Mouse (Mus musculus): Measurements from ENCODE around the gene Baiap2. TPM values are rescaled to one million over a fixed set of nuclear protein-coding genes. Genes with fewer than 3 reads are reported as not detected.

The Baiap2 gene
- polyA plus RNA-seq, 1 experiment from 2014 or later: 11.9 TPM

- no peak for ATAC-seq (ENCODE audit: insufficient read depth, low FRiP score, low TSS enrichment)
- no peak overlapping the region for H3K9ac ChIP-seq (ENCODE audit: low read length)
- H3K4me3 ChIP-seq (ENCODE audit: low read depth, low read length): no peak overlapping the region
- WGBS: 83% methylated on average over 5 of the region's 5 CpGs
- no peaks in the 10 kb centered on the region for H3K27me3 ChIP-seq (ENCODE audit: control insufficient read depth, insufficient read depth, low read length)
- no peaks in the 10 kb centered on the region for H3K4me1 ChIP-seq (ENCODE audit: control insufficient read depth, insufficient read depth, low read length)
- H3K4me2 ChIP-seq (ENCODE audit: low read depth): no peak overlapping the region
- H3K27ac ChIP-seq (ENCODE audit: low read depth, low read length): no peak overlapping the region
- H3K9me3 ChIP-seq (ENCODE audit: control insufficient read depth, low read length): no peaks in the 10 kb centered on the region
- H3K36me3 ChIP-seq (ENCODE audit: control insufficient read depth, insufficient read depth, low read length): peaks cover 2% of the 10 kb centered on the region; the same call in 1 of the 2 replicates
- no peak for DNase-seq (ENCODE audit: low spot score)
Measured at GRCm38 (mm10) chr11:120002041-120002440, 59.5 kb downstream of the Baiap2 start.

- H3K9me3 ChIP-seq (ENCODE audit: control insufficient read depth, low read length): no peaks in the 10 kb centered on the region
- H3K27me3 ChIP-seq (ENCODE audit: control insufficient read depth, insufficient read depth, low read length): no peaks in the 10 kb centered on the region
- no peak overlapping the region for H3K27ac ChIP-seq (ENCODE audit: low read depth, low read length)
- H3K36me3 ChIP-seq (ENCODE audit: control insufficient read depth, insufficient read depth, low read length): no peaks in the 10 kb centered on the region; the same call in 1 of the 2 replicates
- H3K9ac ChIP-seq (ENCODE audit: low read length): no peak overlapping the region
- H3K4me1 ChIP-seq (ENCODE audit: control insufficient read depth, insufficient read depth, low read length): no peaks in the 10 kb centered on the region
- ATAC-seq (ENCODE audit: insufficient read depth, low FRiP score, low TSS enrichment) (no peak), DNase-seq (ENCODE audit: low spot score) (no peak)
- WGBS: 92% methylated on average over 7 of the region's 7 CpGs
- no peak overlapping the region for H3K4me3 ChIP-seq (ENCODE audit: low read depth, low read length)
- H3K4me2 ChIP-seq (ENCODE audit: low read depth): no peak overlapping the region
Measured at GRCm38 (mm10) chr11:120002634-120003220, 60.2 kb downstream of the Baiap2 start.

DNA sequence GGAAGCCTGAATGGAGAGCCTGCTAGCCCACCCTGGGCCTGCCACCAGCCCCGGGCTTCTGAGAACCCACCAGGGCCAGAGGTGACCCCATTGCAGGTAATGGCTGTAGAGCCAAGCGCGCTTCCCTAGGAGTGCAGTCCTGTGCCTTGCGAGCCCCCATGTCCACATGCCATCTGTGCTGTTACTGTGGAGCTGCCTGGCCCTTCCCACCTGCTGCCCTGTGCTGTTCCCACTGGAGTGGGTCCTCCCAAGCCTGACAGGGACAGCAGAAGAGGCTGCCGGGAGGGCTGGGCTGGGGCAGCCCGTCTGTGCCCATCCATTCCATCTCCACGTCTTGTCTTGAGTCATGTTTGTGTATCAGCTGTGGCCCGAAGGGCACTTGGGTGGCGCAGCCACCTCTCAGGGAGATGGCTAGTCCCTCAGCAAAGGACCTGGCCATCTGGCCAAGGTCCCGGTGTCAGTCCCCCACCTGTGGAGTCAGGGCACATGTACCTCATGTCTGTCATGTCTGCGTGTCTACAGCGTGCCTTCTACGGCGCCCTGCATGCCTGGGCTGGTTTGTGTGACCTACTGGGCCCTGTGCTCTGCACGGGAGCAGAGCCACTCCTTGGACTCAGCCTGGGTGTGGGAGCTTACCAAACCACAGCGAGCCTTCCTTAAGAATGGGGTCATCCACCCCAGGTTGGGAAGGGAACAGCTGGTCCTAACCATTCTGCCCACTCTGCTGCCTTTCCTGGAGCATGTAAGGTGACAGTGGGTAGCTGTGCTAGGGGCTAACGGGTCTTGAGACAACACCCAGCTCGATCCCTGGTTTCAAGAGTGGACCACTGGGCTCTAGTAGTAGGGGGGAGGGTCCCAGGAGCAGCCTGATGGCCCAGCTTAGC, 63.1 kb downstream of the Baiap2 start:
- no peak overlapping the region for H3K27ac ChIP-seq (ENCODE audit: low read depth, low read length)
- H3K4me2 ChIP-seq (ENCODE audit: low read depth): no peak overlapping the region
- WGBS: 90% methylated on average over 17 of the region's 18 CpGs
- H3K9ac ChIP-seq (ENCODE audit: low read length): no peak overlapping the region
- no peaks in the 10 kb centered on the region for H3K36me3 ChIP-seq (ENCODE audit: control insufficient read depth, insufficient read depth, low read length)
- ATAC-seq (ENCODE audit: insufficient read depth, low FRiP score, low TSS enrichment) (no peak), DNase-seq (ENCODE audit: low spot score) (no peak)
- H3K4me3 ChIP-seq (ENCODE audit: low read depth, low read length): no peak overlapping the region
- H3K9me3 ChIP-seq (ENCODE audit: control insufficient read depth, low read length): no peaks in the 10 kb centered on the region
- H3K27me3 ChIP-seq (ENCODE audit: control insufficient read depth, insufficient read depth, low read length): no peaks in the 10 kb centered on the region
- no peaks in the 10 kb centered on the region for H3K4me1 ChIP-seq (ENCODE audit: control insufficient read depth, insufficient read depth, low read length)

DNA sequence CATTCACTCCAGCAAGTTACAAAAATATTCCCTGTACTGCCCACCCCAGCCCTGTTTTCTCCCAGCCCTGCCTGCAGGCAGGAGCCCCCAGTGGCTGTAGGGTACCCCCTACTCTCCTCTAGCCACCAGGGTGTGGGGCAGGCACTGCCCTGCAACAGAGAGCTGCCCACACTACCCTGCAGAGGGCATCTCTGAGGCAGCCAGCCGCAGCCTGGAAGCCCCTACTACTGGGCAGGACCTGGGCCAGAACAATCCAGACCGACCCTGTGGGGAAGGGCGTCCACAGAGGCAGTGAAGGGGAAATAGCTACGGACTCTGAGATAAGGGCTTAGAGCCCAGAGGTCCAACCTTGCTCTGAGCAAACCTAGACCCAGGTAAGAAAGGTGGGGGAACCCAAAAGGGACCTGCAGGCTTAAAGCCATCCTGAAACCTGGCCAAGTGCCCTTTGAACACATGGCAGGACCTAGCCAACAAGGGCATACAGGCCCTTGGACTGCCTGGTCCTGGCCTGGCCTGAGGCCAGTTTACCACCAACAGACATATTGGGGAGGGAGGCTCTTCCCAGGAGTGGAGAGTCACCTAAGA, 65.0 kb downstream of the Baiap2 start:
- no peak for DNase-seq (ENCODE audit: low spot score)
- Histone ChIP-seq H3K36me3 (ENCODE audit: control insufficient read depth, insufficient read depth, low read length) (no peaks in the 10 kb centered on the region), H3K27ac (ENCODE audit: low read depth, low read length) (no peak overlapping the region), H3K4me2 (ENCODE audit: low read depth) (no peak overlapping the region), H3K4me1 (ENCODE audit: control insufficient read depth, insufficient read depth, low read length) (no peaks in the 10 kb centered on the region), H3K9me3 (ENCODE audit: control insufficient read depth, low read length) (no peaks in the 10 kb centered on the region), H3K4me3 (ENCODE audit: low read depth, low read length) (no peak overlapping the region), H3K27me3 (ENCODE audit: control insufficient read depth, insufficient read depth, low read length) (no peaks in the 10 kb centered on the region), H3K9ac (ENCODE audit: low read length) (no peak overlapping the region)
- WGBS: 79% methylated on average over 4 of the region's 4 CpGs
- no peak for ATAC-seq (ENCODE audit: insufficient read depth, low FRiP score, low TSS enrichment)

GRCm38 (mm10) chr11:120008501-120008900, 65.9 kb downstream of the Baiap2 start:
- Histone ChIP-seq H3K4me3 (ENCODE audit: low read depth, low read length) (no peak overlapping the region), H3K9ac (ENCODE audit: low read length) (no peak overlapping the region), H3K27me3 (ENCODE audit: control insufficient read depth, insufficient read depth, low read length) (no peaks in the 10 kb centered on the region), H3K4me2 (ENCODE audit: low read depth) (no peak overlapping the region), H3K27ac (ENCODE audit: low read depth, low read length) (no peak overlapping the region), H3K4me1 (ENCODE audit: control insufficient read depth, insufficient read depth, low read length) (peaks cover 3% of the 10 kb centered on the region; the same call in 1 of the 2 replicates), H3K36me3 (ENCODE audit: control insufficient read depth, insufficient read depth, low read length) (no peaks in the 10 kb centered on the region), H3K9me3 (ENCODE audit: control insufficient read depth, low read length) (no peaks in the 10 kb centered on the region)
- WGBS: 91% methylated on average over 1 of the region's 1 CpGs
- no peak for DNase-seq (ENCODE audit: low spot score)
- ATAC-seq (ENCODE audit: insufficient read depth, low FRiP score, low TSS enrichment): no peak

DNA sequence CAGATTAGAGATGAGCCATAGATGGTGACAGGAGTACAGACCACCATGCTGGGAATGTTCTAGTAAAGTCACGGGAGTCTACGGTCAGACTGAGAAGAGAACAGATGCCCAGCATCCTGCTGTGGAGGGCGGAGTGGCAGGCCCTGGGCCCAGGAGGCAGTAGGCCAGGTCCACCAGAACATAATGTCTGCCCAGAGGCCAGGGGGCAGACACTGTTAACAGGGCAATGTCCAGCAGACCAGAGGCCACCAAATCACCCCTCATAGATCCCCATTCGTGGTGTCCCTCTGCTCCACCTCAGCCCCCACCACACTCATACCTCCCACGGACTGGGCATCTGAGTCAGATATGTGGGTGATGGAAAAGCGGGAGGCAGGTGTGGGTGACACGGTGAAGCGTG, 66.4 kb downstream of the Baiap2 start:
- ATAC-seq (ENCODE audit: insufficient read depth, low FRiP score, low TSS enrichment) (no peak), DNase-seq (ENCODE audit: low spot score) (no peak)
- Histone ChIP-seq H3K4me3 (ENCODE audit: low read depth, low read length) (no peak overlapping the region), H3K9ac (ENCODE audit: low read length) (no peak overlapping the region), H3K4me1 (ENCODE audit: control insufficient read depth, insufficient read depth, low read length) (peaks cover 4% of the 10 kb centered on the region; the same call in 1 of the 2 replicates), H3K36me3 (ENCODE audit: control insufficient read depth, insufficient read depth, low read length) (no peaks in the 10 kb centered on the region), H3K4me2 (ENCODE audit: low read depth) (no peak overlapping the region), H3K27ac (ENCODE audit: low read depth, low read length) (no peak overlapping the region), H3K27me3 (ENCODE audit: control insufficient read depth, insufficient read depth, low read length) (no peaks in the 10 kb centered on the region), H3K9me3 (ENCODE audit: control insufficient read depth, low read length) (no peaks in the 10 kb centered on the region)
- WGBS: 88% methylated on average over 8 of the region's 8 CpGs

DNA sequence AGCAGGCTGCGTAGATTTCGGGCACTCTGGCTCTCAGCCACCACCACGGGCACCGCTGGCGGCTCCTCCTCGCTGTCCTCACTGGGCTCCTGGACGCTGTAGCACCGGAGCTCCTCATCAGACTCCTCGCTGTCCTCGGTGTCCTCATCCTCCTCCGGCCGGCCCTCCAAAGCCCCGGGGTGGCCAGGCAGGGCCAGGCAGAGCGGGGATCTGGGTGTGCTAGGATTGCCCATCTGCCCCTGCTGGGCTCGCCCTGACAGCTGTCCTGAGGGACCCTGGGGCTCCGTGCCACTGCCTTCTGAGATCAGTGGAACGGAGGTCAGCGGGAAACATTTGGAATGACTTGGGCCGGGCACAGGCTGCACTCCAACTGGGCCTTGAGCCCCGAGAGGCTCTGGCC, 67.4 kb downstream of the Baiap2 start:
- DNase-seq (ENCODE audit: low spot score): no peak
- no peak for ATAC-seq (ENCODE audit: insufficient read depth, low FRiP score, low TSS enrichment)
- Histone ChIP-seq H3K27me3 (ENCODE audit: control insufficient read depth, insufficient read depth, low read length) (no peaks in the 10 kb centered on the region), H3K4me2 (ENCODE audit: low read depth) (no peak overlapping the region), H3K4me1 (ENCODE audit: control insufficient read depth, insufficient read depth, low read length) (peaks cover 4% of the 10 kb centered on the region; the same call in 1 of the 2 replicates), H3K27ac (ENCODE audit: low read depth, low read length) (no peak overlapping the region), H3K9me3 (ENCODE audit: control insufficient read depth, low read length) (no peaks in the 10 kb centered on the region), H3K36me3 (ENCODE audit: control insufficient read depth, insufficient read depth, low read length) (no peaks in the 10 kb centered on the region), H3K9ac (ENCODE audit: low read length) (no peak overlapping the region), H3K4me3 (ENCODE audit: low read depth, low read length) (no peak overlapping the region)
- 86% methylated on average over 20 of the region's 20 CpGs for WGBS

DNA sequence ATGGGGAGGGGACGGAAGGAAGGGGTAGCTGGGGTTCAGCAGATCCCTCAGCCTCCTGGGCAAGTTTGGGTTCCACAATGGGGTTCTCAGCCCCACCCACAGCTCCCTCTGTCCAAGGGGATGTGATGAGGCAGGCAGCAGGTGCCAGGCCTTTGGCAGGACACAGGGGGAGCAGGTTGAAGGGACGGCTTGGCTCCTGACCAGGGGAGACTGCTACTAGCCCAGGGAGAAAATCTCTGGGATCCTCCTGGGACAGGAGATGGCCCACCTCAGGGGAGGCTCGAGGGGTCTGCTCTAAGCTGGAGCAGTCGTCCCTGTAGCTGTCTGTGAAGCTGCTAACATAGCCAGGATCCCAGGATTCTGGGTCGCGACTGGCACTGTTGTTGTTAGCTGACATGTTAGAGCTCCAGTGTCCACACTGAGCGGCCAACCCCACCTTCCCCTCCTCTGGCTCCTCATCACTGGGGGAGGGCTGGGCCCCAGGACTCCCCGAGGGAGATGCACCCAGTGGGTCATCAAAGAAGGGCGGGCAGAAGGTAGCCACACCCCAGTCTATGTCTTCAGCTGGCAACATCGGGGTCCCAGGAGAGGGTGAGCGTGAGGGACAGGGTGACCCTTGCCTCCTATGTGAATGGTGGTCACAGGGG, 68.7 kb downstream of the Baiap2 start:
- Histone ChIP-seq H3K4me2 (ENCODE audit: low read depth) (no peak overlapping the region), H3K4me3 (ENCODE audit: low read depth, low read length) (no peak overlapping the region), H3K36me3 (ENCODE audit: control insufficient read depth, insufficient read depth, low read length) (no peaks in the 10 kb centered on the region), H3K9me3 (ENCODE audit: control insufficient read depth, low read length) (no peaks in the 10 kb centered on the region), H3K27ac (ENCODE audit: low read depth, low read length) (no peak overlapping the region), H3K4me1 (ENCODE audit: control insufficient read depth, insufficient read depth, low read length) (peaks cover 4% of the 10 kb centered on the region; the same call in 1 of the 2 replicates), H3K27me3 (ENCODE audit: control insufficient read depth, insufficient read depth, low read length) (no peaks in the 10 kb centered on the region), H3K9ac (ENCODE audit: low read length) (no peak overlapping the region)
- no peak; the same call in 1 of the 2 replicates for ATAC-seq (ENCODE audit: insufficient read depth, low FRiP score, low TSS enrichment)
- no peak for DNase-seq (ENCODE audit: low spot score)
- WGBS: 78% methylated on average over 11 of the region's 11 CpGs
